Comparison of ENCODE assay signal across 8 mouse cellular contexts in the genomic region with DNA sequence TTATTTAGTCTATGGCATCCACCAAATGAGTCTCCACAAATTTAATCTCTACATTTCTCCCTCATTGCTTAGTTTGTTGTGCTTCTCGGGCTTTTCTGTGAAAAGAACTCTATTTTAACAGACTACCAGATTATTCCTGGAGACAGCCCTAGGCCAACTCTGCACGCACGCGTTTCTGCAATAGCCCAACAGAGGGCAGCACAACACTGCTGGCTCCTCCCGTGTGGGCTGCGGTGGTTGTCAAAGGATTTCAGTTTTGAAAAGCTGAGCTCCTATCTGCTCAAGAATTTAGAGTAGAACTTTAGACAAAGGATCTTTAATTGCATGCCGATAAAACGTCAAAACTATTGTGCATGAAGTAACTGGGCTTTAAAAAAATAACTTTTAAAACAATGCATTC. TPM values are rescaled to one million over a fixed set of nuclear protein-coding genes. Genes with fewer than 3 reads are reported as not detected.
DNase-seq lines count a peak whose midpoint lies in the region; ATAC-seq lines count a peak whose summit lies in the region.

No protein-coding gene starts in this region.

- H3K4me2 ChIP-seq in liver, embryonic 13.5 days = no peak overlapping the region
- H3K4me2 ChIP-seq in neural tube, embryonic 13.5 days = no peak overlapping the region

- H3K4me3 ChIP-seq in embryonic facial prominence, embryonic 10.5 days = no peak overlapping the region
- no peak overlapping the region for H3K4me3 ChIP-seq in liver, embryonic 13.5 days (replicated peaks)
- no peak overlapping the region for H3K4me3 ChIP-seq in neural tube, embryonic 13.5 days

- no peak overlapping the region for H3K9ac ChIP-seq in liver, embryonic 13.5 days
- H3K9ac ChIP-seq in neural tube, embryonic 13.5 days = no peak overlapping the region

- 3% methylated on average over 8 of the region's 8 CpGs for WGBS in embryonic facial prominence, embryonic 10.5 days
- 3% methylated on average over 8 of the region's 8 CpGs for WGBS in liver, embryonic 13.5 days (ENCODE audit: insufficient replicate concordance)
- 4% methylated on average over 8 of the region's 8 CpGs for WGBS in neural tube, embryonic 13.5 days

- H3K27me3 ChIP-seq in embryonic facial prominence, embryonic 10.5 days (replicated peaks; ENCODE audit: low read depth, poor library complexity, severe bottlenecking) = 0 out of 2 replicates have a peak, but pooled peaks cover 3% of the 10 kb centered on the region
- H3K27me3 ChIP-seq in liver, embryonic 13.5 days = no peaks in the 10 kb centered on the region
- no peaks in the 10 kb centered on the region for H3K27me3 ChIP-seq in neural tube, embryonic 13.5 days

- H3K9me3 ChIP-seq in embryonic facial prominence, embryonic 10.5 days = no peaks in the 10 kb centered on the region
- H3K9me3 ChIP-seq in liver, embryonic 13.5 days (replicated peaks) = no peaks in the 10 kb centered on the region
- no peaks in the 10 kb centered on the region for H3K9me3 ChIP-seq in neural tube, embryonic 13.5 days

- H3K36me3 ChIP-seq in embryonic facial prominence, embryonic 10.5 days (replicated peaks) = no peaks in the 10 kb centered on the region
- H3K36me3 ChIP-seq in liver, embryonic 13.5 days = no peaks in the 10 kb centered on the region
- no peaks in the 10 kb centered on the region for H3K36me3 ChIP-seq in neural tube, embryonic 13.5 days

- peaks cover 18% of the 10 kb centered on the region for H3K4me1 ChIP-seq in embryonic facial prominence, embryonic 10.5 days
- no peaks in the 10 kb centered on the region for H3K4me1 ChIP-seq in liver, embryonic 13.5 days (replicated peaks)
- H3K4me1 ChIP-seq in neural tube, embryonic 13.5 days (replicated peaks) = no peaks in the 10 kb centered on the region

- DNase-seq in A20 (ENCODE audit: low read depth, low spot score) = peak; percentile 67
- peak; percentile 91 for DNase-seq in adrenal gland, postnatal 10 days
- DNase-seq in embryonic facial prominence, embryonic 10.5 days (ENCODE audit: low spot score) = peak; percentile 82
- DNase-seq in heart, adult 9 months (ENCODE audit: low spot score in 2 of 2) = peak; percentile 44 to 69
- peak; percentile 90 for DNase-seq in kidney, postnatal 10 days
- DNase-seq in liver, embryonic 13.5 days = peak; percentile 28
- DNase-seq in testis, postnatal 14 days (ENCODE audit: low spot score) = peak; percentile 48

- ATAC-seq in liver, embryonic 13.5 days (ENCODE audit: low read depth) = no peak
- ATAC-seq in neural tube, embryonic 13.5 days (ENCODE audit: low read depth) = peak; percentile 76; the same call in 1 of the 2 replicates

- H3K27ac ChIP-seq in embryonic facial prominence, embryonic 10.5 days (replicated peaks) = no peak overlapping the region
- H3K27ac ChIP-seq in liver, embryonic 13.5 days = no peak overlapping the region
- no peak overlapping the region for H3K27ac ChIP-seq in neural tube, embryonic 13.5 days (replicated peaks)

RNA-seq across cellular contexts. Expression of gene Ifrd1, which starts 8.9 kb away (rescaled TPM):
- total RNA-seq in adrenal gland, postnatal 10 days (2021) = 100 to 1,000 TPM; 143 to 154 TPM
- polyA plus RNA-seq in embryonic facial prominence, embryonic 10.5 days (2016; fragmentation: Nextera tagmentation; extraction: Ambion mirVana) = 111 and 116 TPM in 2 replicates
- polyA plus RNA-seq in liver, embryonic 13.5 days (2015; fragmentation: Nextera tagmentation; extraction: Ambion mirVana) = 73.9 and 80.1 TPM in 2 replicates
- 153 and 166 TPM in 2 replicates for polyA plus RNA-seq in neural tube, embryonic 13.5 days (2015; fragmentation: Nextera tagmentation; extraction: Ambion mirVana)

RNA-seq across cellular contexts. Expression of gene Lsmem1, which starts 57.9 kb away (rescaled TPM):
- 1 to 10 TPM in 1 of 2 experiments, under 1 TPM in 1; 0.45 to 2.3 TPM for total RNA-seq in adrenal gland, postnatal 10 days (2021)
- not detected in 2 replicates for polyA plus RNA-seq in embryonic facial prominence, embryonic 10.5 days (2016; fragmentation: Nextera tagmentation; extraction: Ambion mirVana)
- polyA plus RNA-seq in liver, embryonic 13.5 days (2015; fragmentation: Nextera tagmentation; extraction: Ambion mirVana) = 0.10 TPM in 1 of 2 replicates, not detected in the other
- 0.15 TPM in 1 of 2 replicates, not detected in the other for polyA plus RNA-seq in neural tube, embryonic 13.5 days (2015; fragmentation: Nextera tagmentation; extraction: Ambion mirVana)

Comparison
In these comparisons a context has a peak if more than half of its experiments do, and no peak if none do; other contexts are left out.
1. DNase-seq: peak in every context shown above with its lines; median percentile 91 in adrenal gland, postnatal 10 days; 90 in kidney, postnatal 10 days; 82 in embryonic facial prominence, embryonic 10.5 days; 67 in A20; 56 in heart, adult 9 months; 48 in testis, postnatal 14 days; 28 in liver, embryonic 13.5 days.